Mouse (Mus musculus) thymus, adult 2 months (tissue): ENCODE measurements around the gene Smoc2. TPM values are rescaled to one million over a fixed set of nuclear protein-coding genes. Genes with fewer than 3 reads are reported as not detected.

Experiments
- DNase-seq: peaks from one replicate; pipeline ENCODE4 v3.0.0; 2021
- H3K27ac ChIP-seq: fragments of 200-500 bp; 2 replicates; pipeline ENCODE4 v1.5.1; 2012; ENCODE audit warnings: low read length, control low read depth; ENCODE audit not compliant: control insufficient read depth, insufficient read depth
- H3K27me3 ChIP-seq: fragments of 200-500 bp; 2 replicates; pipeline ENCODE4 v1.6.1; 2012; ENCODE audit warnings: mild to moderate bottlenecking, low read length, moderate library complexity, mixed read lengths; ENCODE audit not compliant: control insufficient read depth, insufficient read depth
- H3K36me3 ChIP-seq: fragments of 200-500 bp; 2 replicates; pipeline ENCODE4 v1.6.1; 2012; ENCODE audit warnings: mild to moderate bottlenecking, low read length, moderate library complexity; ENCODE audit not compliant: control insufficient read depth, insufficient read depth
- H3K4me1 ChIP-seq: fragments of 200-500 bp; replicated peaks from 2 replicates; pipeline ENCODE4 v1.6.1; 2012; ENCODE audit warnings: low read length; ENCODE audit not compliant: control insufficient read depth, insufficient read depth
- H3K4me3 ChIP-seq: fragments of 200-500 bp; 2 replicates; pipeline ENCODE4 v1.5.1; 2012; ENCODE audit warnings: mild to moderate bottlenecking, low read length, control low read depth, moderate library complexity; ENCODE audit not compliant: control insufficient read depth, insufficient read depth
- CTCF ChIP-seq: fragments of 200-500 bp; IDR thresholded peaks from 2 replicates; pipeline ENCODE4 v1.5.1; 2012; ENCODE audit warnings: mild to moderate bottlenecking, control low read depth, low read length, moderate library complexity, borderline replicate concordance; ENCODE audit not compliant: control insufficient read depth, poor library complexity, insufficient read depth; ENCODE audit errors: extremely low read depth
- POLR2A ChIP-seq: fragments of 200-500 bp; IDR thresholded peaks from 2 replicates; pipeline ENCODE4 v1.6.1; 2012; ENCODE audit warnings: mild to moderate bottlenecking, low read length, control low read depth, moderate library complexity; ENCODE audit not compliant: control insufficient read depth, poor library complexity, insufficient read depth; ENCODE audit errors: extremely low read depth
- WGBS: fragments of 180-500 bp; shearing (Covaris S2); methylation state at CpG from one replicate; pipeline ENCODE4 v1.1.7; 2018; 5-methylcytosine and 5-hydroxymethylcytosine counted together
- polyA plus RNA-seq: library from polyadenylated mRNA; depleted of rRNA; stranded (reverse); fragments of >200 nt; gene quantifications from 2 replicates; pipeline ENCODE4 v1.2.3, GENCODE M21; 2012

The Smoc2 gene
- polyA plus RNA-seq, 1 experiment: 17.8 TPM

DNA sequence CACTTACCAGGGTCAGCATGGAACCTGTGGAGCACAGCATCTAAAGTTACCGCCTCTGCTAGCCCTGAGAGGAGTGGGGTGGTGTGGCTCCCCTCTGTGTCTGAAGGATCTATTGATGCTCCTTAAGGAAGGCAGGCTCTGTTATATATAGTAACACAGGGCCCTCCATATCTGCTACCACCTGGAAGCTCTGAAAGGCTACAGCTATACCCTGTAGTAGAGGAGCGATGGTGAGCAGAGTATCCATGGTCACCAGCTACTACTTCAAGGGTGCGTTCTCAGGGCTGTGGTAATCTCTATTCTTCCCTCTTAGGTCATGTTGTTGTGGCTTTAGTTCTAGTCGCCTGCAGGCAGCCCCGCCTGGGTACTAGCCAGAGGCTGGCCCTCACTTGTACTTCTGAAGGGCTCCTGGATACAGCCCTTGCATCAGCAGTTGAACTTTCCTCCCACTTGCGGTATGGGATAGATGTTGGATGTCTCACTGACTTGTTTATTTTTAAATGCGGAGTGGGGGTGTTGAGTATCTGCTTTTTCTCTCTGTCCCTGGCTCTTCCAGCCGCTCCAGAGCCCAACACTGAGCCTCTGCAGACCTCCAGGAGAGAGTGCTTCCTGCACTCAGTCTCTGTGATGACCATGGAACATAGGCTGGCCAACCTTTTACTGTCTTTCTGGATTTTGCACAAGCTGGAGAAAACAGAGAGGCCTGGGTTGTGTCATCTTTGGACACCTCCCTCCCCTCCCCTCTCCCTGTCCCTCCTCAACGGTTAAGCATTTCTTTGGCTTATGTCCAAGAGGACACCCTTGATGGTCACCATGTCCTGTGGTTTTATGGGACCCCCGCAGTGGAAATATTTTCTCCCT, 74.1 kb downstream of the Smoc2 start:
- Histone ChIP-seq H3K4me3 (no peak overlapping the region), H3K27me3 (no peaks in the 10 kb centered on the region), H3K27ac (no peak overlapping the region), H3K4me1 (no peaks in the 10 kb centered on the region), H3K36me3 (no peaks in the 10 kb centered on the region)
- no peak for DNase-seq
- 75% methylated on average over 10 of the region's 10 CpGs for WGBS
- TF ChIP-seq CTCF: no peak
- no peak for TF ChIP-seq POLR2A

DNA sequence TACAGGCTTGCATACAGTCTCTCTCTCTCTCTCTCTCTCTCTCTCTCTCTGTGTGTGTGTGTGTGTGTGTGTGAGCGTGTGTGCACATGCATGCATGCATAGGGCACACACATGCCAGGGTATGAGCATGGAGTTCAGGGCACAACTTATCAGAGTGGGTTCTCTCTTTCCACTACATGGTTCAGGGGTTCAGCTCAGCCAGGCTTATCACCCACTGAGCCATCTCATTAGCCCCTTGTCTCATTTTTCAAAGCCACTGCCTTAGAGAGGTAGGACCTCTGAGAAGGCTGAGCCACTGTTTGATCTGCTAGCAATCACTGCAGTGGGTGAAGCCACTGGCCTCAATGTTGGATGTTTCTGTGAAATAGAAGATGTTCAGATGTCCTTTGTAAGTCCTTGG, 82.2 kb downstream of the Smoc2 start:
- no peak overlapping the region for H3K4me3 ChIP-seq
- H3K27me3 ChIP-seq: no peaks in the 10 kb centered on the region
- no peaks in the 10 kb centered on the region for H3K4me1 ChIP-seq
- TF ChIP-seq POLR2A (no peak), CTCF (no peak)
- no peak for DNase-seq
- 89% methylated on average over 1 of the region's 1 CpGs for WGBS
- no peak overlapping the region for H3K27ac ChIP-seq
- no peaks in the 10 kb centered on the region for H3K36me3 ChIP-seq

DNA sequence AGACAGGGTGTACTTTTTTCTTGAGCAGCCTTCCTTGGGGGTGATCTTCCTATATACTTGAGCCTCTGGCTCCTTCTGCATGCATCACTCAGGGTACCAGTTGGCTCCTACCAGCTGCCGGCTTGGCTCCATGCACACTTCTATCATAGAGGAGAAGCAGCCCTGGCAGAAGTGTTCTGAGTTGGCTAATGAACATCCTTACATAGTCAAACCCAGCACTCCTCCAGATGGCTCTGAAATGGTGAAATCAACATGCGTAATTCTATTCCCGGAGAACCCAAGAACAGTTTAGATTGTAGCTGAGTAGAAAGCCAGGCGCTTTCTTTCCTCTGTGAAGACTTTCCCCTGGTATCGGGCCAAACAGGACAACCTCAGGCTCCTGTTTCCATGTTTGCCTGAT, 91.2 kb downstream of the Smoc2 start:
- DNase-seq: no peak
- WGBS: 94% methylated on average over 5 of the region's 5 CpGs

DNA sequence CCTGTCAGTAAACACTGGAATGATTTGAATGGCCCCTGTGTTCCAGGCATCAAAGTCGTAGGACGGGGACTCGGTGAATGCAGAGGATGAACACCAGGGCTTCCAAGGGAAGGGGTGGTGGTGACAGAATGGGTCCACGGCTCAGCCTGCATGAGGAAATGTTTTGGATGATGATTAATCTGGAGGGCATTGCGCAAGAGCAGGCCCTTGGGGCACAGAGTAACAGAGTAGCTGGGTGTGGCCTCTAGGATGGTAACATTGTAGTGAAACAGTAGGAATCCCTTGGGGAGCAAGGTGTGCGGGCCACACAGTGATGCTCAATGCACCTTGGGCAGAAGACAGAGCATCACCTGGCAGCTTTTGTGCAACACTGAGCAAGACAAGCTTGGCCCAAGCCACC, 92.3 kb downstream of the Smoc2 start:
- H3K27ac ChIP-seq: no peak overlapping the region
- TF ChIP-seq CTCF: no peak
- TF ChIP-seq POLR2A: no peak
- 46% methylated on average over 6 of the region's 6 CpGs for WGBS

More for the DNA sequence above, 91.2 kb downstream of the Smoc2 start:
- Histone ChIP-seq H3K4me3 (no peak overlapping the region), H3K4me1 (no peaks in the 10 kb centered on the region), H3K27ac (no peak overlapping the region), H3K27me3 (no peaks in the 10 kb centered on the region), H3K36me3 (no peaks in the 10 kb centered on the region)
- TF ChIP-seq POLR2A (no peak), CTCF (no peak)

DNA sequence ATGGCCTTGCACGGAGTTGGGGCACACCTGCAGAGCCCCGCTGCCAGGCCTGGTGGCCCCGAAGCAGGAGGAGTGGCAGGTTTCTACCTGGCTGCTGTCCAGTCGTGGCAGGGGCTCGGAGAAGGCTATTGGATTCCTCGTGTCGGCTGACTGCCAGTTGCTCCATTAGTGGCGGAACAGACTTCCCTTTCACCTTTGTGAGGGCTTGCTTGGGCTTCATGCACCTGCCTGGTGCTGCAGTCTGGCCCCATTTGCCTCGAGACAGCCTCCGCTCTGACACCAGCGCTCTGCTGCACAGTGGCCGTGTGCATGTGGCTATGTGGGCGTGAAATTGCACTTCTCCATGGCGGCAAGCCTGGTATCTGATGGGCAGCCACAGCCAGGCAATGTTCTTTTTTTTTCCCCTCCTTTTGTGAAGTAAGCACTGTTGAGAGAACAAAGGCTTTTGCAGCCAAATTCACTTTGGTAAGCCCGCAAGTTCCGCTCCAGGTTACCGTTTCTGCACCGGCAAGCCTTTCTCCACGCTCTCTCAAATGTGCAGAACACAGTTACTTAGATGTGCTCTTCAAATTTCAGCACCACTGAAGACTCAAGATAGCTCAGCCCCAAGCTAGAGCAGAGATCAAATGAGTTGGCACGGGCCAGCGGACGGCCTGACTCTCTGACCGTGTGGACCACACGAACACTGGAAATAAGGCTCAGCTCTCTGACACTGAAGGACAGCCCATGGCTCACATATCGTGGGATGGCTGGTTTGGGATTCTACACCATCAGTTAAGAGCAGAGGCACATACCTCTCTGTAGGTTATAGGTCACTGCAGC, 93.2 kb downstream of the Smoc2 start:
- WGBS: 85% methylated on average over 25 of the region's 25 CpGs
- H3K4me3 ChIP-seq: no peak overlapping the region
- no peak for TF ChIP-seq CTCF
- TF ChIP-seq POLR2A: no peak
- no peaks in the 10 kb centered on the region for H3K27me3 ChIP-seq
- H3K4me1 ChIP-seq: no peaks in the 10 kb centered on the region
- no peak for DNase-seq
- no peak overlapping the region for H3K27ac ChIP-seq
- no peaks in the 10 kb centered on the region for H3K36me3 ChIP-seq

More for the DNA sequence above, 92.3 kb downstream of the Smoc2 start:
- no peaks in the 10 kb centered on the region for H3K27me3 ChIP-seq
- no peak overlapping the region for H3K4me3 ChIP-seq
- no peaks in the 10 kb centered on the region for H3K4me1 ChIP-seq
- H3K36me3 ChIP-seq: no peaks in the 10 kb centered on the region
- DNase-seq: no peak

DNA sequence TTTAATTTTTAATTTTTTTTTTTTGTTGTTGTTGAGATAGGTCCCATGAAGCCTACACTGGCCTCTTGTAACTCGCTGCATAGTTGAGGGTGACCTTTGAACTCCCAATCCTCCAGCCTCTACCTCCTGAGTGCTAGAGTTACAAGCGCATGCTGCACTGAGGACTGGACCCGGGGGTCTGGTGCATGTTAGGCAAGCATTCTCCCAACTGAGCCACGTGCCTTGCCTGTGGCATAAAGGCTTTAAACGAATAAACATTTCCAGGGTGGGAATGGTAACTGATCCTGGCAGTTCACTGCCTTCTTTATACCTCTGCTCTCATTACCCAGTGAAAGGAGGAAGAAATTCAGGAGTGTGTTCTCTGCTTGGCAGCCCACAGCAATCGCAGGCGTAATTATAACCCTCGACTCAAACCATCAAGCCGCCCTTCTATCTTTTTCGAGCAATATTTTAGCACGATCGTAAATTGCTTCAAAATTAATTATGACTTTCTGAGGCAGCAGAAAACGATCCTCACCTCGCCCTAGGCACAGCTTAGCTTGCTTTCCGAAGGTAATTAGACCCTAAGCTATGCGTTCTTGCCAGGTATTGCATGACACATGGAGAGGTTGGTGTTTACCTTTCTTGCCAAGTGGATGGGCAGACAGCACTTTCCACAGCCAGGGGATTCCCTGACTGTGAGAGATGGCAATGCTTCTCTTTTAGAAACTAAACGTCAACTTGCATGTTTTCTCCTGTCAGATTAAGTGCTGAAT, 99.6 kb downstream of the Smoc2 start:
- no peak overlapping the region for H3K27ac ChIP-seq
- no peak for DNase-seq
- no peak for TF ChIP-seq CTCF
- no peaks in the 10 kb centered on the region for H3K27me3 ChIP-seq
- WGBS: 81% methylated on average over 17 of the region's 17 CpGs
- no peak overlapping the region for H3K4me3 ChIP-seq
- H3K4me1 ChIP-seq: no peaks in the 10 kb centered on the region
- no peaks in the 10 kb centered on the region for H3K36me3 ChIP-seq

DNA sequence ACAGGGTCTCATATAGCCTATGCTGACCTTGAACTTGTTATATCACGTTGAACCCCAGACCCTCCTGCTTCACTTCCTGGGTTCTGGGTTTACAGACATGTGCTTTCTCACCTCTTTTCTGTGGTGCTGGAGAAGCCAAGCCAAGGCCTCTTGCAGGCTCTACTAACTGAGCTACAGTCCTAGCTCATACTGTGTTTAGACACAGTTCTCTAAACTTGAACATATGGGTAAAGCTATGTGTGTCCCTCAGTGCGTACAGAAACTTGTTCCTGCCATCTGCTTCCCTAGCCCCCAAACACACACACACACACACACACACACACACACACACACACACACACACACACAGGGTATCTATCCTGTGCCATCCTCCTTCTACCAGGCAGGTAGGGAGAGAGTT, 100.2 kb downstream of the Smoc2 start:
- Histone ChIP-seq H3K4me1 (no peaks in the 10 kb centered on the region), H3K27ac (no peak overlapping the region), H3K36me3 (no peaks in the 10 kb centered on the region), H3K27me3 (no peaks in the 10 kb centered on the region), H3K4me3 (no peak overlapping the region)
- WGBS: 83% methylated on average over 2 of the region's 2 CpGs
- no peak for TF ChIP-seq POLR2A
- TF ChIP-seq CTCF: no peak
- DNase-seq: no peak
